Mouse (Mus musculus) mouse embryonic stem cell (cell line): ENCODE measurements around the gene Kif1bp.

ENCODE experiments used
- in situ Hi-C, 2 experiments: fragments of 300-500 bp; cut with MboI; formaldehyde crosslinking; loops; 1 replicate in 1 of 2; 3 replicates in 1 of 2; pipeline ENCODE4 v1.14.3; 2019 to 2020; ENCODE audit warnings: low sequenced_read_pairs in 2 of 2, low pct_unique_long_range_greater_than_20kb in 1 of 2, mixed read lengths in 1 of 2; ENCODE audit not compliant: unreplicated experiment in 1 of 2

The Kif1bp gene

DNA sequence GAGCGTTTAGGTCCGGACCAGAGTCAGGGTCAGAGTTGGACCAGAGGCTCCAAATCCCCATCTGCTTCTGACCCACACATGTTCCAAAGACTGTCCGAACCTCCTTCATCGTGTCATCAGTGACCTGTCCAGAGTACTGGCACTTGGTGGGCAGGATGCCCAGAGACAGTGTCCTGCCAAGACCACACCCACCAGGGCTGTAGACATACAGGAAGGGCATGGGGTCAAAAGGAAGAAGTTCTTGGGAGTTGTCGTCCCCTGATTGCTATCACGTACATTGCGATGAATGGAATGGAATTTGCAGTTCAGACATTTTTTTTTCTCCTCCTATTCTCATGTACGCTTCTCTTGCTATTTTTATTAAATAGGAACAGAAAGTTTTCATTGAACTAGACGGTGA, 48.1 kb downstream of the Kif1bp start:
- in situ Hi-C loops: no loop called here

DNA sequence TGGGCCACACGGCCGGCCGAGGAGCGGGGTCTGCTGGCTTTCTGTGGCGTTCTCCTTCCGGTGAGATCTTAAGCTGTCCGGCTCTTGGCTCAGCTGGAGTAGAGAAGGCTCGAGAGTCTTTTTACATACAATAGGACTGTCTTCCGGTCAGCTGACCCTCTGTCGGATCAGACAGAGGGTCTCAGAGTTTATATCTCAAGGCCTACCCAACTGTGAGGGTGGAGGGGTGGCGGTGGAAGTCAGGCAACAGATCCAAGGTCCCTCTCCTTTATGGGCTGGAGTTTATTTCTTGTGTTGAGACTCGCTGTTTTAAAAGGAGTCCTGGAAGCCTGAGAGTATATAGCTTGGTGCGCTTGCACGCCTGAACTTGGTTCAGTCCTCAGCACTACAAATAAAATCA, 50.9 kb downstream of the Kif1bp start, which contains the start of gene Srgn:
Gene Srgn, minus strand, starts transcription at position 101 of the 400 bp plus-strand sequence.
- in situ Hi-C loops: no loop called here

DNA sequence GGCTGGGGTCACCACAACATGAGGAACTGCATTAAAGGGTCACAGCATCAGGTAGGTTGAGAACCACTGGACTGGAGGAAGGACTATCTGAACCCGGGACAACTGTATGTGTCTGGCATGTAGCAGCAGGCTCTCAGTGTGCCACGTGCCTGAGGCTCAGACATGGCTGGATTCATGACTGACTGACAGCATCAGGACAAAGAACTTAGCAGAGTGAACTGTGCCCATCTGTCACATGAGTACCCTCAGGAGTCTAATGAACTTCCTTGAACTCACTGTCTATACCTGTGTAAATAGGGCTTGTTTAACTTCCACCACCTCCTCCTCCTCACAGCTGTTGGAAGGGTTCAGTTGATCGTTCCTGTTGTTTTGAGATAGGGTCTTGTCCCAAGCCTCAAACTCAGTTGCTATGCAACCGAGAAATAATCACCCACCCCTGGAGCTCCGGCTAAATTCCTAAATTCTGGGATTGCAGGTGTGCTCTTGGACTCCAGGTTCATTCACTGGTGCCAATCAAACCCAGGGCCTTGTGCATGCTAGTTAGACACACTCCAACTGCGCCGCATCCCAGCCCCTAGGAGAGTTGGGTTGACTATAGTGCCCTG, 55.8 kb downstream of the Kif1bp start:
- in situ Hi-C loops: no loop called here

DNA sequence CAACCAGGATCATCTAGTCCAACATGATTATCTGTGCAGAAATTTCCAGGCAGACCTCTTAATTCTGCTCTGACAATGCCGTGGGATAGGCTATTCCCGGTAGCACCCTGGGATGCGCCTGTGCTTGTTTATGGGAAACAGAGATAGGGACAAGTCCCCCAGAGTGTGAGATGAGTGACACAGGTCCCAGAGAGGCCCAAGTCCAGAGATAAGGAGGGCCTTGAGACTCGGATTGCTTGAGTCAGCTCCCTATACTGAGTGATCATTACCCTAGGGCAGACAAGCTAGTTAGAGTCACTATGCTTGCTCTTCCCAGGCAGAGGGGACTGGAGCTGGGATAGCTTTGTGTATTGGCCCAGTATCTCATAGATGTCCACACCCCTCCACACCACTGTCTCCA, 56.5 kb downstream of the Kif1bp start:
- in situ Hi-C loops: no loop called here

DNA sequence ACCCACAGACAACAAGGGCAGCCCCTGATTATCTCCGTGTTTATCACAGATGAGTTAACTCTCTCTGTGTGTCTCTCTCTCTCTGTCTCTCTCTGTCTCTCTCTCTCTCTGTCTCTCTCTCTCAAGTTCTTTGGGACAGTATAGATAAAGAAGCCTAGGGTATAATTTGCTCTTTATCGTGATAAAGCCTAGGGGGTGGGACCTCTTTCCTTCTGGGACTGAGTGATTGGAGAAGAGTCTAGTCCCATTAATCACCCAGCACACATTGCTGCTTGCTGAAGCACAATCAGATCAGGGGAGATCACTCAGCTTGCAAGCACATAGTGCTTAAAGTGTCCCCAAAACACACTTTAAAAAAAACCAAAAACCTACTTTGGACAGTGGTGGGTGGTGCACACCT, 57.3 kb downstream of the Kif1bp start:
- in situ Hi-C loops: no loop called here

DNA sequence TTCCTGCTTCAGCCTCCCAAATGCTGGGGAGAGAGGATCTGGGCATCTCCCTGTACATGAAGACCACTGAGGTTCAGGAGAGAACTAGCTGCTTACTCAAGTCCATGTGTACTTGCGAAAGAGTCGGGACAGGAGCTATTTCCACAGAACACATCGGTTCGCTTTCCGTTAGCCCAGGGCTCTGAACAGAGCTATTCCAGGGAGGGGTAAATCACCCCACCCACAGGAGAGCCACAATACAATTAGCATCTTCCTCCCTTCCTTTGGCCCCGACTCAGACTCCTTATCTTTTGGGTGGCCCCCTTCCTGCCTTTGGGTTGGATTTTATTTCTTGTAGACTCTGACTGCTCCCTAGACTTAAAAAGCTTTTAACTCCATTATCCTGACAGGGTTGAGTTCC, 60.7 kb downstream of the Kif1bp start:
- in situ Hi-C loops: no loop called here

DNA sequence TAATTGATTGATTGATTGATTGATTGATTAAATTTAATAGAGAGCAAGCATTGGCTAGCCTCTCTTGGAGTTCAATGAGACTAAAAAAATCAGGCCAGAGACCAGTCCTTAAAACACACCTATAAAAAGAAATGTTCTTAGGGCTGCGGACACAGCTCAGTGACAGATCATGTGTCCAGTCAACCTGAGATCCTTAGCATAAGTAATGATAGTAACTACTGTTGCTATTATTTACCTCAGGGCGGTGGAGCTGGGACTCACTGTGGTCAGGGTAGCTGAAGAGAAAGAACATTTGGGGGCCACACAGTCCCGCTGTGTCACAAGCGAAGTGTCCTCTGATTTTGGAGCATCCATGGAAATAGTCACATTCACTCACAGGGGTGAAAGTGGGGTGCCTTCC, 65.4 kb downstream of the Kif1bp start:
- in situ Hi-C loops: no loop called here

DNA sequence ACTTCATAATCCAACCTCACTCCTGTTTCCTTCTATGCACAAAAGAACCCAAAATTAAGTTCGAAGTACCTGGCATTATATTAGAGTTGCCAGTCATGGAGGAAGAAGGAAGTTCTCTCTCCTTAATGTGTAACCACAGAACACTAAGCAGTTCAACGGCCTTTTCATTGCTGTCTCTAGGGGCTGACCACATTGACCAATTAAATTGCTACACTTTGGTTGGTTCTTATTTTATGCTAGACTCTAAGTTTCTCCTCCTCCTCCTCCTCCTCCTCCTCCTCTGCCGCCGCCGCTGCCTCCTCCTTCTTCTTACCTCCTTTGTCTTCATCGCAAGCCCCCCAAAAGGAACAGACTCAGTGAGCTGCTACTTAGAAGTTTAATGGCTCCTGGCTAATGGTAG, 66.7 kb downstream of the Kif1bp start:
- in situ Hi-C loops: no loop called here

DNA sequence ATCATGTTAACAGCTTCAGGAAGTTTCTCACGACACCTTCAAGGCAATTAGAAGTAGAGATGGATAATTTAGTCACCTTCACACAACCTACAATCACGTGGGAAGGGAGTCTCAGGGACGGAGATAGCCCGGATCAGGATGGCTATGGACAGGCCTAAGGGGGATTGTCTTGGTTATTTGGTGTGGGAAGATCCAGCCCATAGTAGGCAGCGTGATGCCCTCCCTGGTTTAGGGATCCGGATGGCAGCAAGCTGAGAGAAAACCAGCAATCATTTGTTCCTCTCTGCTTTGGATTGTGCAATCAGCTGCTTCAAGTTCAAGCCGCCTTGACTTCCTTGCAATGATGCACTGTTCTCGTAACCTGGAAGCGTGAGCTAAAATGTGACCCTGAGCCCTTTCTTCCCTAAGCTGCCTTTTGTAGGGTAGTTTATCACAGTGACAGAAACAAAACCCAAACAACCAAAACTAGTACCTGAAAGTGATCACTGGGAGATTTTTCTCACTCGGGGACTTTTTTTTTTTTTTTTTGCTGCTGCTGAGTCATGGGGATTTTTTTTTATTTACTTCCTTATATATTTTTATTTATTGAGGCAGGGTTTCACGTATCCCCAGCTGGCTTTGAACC, 69.1 kb downstream of the Kif1bp start:
- in situ Hi-C loops: loop anchor here in 1 of 2 experiments (10.0 kb wide), 1 partner anchor 46 kb away; no protein-coding TSS in a partner anchor

DNA sequence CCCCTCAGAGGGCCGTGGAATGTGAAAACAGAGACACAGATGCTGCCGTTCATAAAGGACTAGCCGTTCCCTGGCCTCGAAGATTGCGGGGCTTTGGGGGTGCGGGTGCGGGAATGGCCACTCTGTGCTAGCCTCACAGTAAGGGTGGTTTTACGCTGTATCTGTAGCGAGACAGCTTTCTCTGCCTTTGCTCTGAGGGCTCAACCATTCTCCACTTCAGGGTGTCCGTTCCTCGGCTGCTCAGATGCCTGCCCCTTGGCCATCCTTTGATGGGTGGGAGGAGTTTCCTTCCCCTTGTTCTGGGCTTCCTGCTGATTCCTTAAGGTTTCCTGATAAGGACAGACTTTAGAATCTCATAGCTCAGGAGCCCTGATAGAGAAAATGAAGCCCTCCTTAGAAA, 69.8 kb downstream of the Kif1bp start:
- in situ Hi-C loops: loop anchor here in 1 of 2 experiments (10.0 kb wide), 1 partner anchor 46 kb away; no protein-coding TSS in a partner anchor

DNA sequence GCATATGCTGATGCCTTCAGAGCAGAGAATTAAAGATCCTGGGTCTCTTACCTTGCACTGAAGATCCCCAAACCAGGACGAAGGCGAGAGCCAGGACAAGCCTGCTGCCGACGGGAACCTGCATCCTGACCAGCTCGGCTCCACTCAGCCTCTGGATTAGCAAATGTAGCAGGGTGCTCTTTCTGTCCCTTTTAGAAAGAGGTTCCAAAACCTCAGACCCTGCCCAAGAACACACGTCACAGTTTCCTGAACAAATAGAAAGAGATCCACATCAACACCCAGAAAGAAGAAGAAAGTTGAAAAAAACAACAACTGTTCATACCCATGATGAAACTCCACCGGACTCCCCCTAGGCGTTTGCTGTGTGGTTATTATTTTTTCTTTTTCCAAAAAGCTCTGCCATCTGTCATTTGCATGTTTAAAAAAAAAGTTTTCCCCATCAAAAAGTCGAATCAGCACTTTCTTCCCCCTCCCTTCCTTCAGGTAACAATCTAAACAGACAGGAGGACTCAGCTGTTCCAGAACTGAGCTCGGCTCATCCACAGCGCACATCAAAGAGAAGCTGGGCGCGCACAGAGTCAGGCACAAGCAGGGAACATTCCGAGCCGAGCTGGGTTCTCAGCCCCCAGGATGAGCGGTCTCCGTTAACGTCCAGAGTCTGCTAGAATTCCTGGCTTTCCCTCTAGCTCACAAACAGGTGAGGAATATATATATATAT, 70.5 kb downstream of the Kif1bp start:
- in situ Hi-C loops: loop anchor here in 1 of 2 experiments (10.0 kb wide), 1 partner anchor 47 kb away; no protein-coding TSS in a partner anchor

DNA sequence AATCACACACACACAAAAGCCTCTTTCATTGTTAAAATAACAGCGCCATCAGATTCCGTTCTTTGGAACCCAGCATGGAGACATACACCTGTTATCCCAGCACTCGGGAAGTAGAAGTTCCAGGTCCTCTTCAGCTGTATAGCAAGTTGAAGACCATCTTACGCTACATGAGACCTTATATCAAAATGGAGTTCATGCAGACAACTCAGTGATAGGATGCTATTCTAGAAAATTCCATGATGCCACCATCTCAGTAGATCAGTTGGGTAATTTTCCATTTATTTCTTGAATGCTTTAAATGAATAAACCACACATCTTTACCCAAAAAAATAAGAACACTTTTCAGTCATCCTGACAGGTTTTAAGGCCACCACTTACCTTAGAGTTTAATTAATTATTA, 71.2 kb downstream of the Kif1bp start:
- in situ Hi-C loops: loop anchor here in 1 of 2 experiments (10.0 kb wide), 1 partner anchor 48 kb away; no protein-coding TSS in a partner anchor

DNA sequence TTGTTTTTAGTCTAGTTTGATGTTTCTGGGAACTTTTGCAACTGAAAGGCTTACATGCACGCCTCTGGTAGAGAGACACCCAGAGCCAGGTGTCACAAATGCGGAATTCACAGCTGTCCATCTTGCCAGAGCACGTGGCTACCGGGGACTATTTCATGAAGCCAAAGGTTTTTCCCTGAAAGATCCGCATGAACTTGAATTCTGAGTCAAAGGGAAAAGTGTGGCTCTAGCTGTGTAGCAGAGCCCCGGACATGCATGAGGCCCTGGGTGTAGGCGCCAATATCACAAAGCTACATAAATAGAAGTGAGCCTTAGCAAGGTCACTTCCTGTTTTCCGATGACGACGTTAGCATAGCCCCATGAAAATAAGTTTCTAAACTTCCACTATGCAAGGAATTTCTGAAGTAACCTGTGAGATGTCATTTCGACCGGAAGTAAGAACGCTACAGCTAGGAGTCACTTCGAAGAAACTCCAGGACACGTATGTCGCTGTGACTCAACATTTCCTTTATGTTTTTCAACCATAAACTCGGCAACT, 72.2 kb downstream of the Kif1bp start:
- in situ Hi-C loops: loop anchor here in 1 of 2 experiments (10.0 kb wide), 1 partner anchor 49 kb away; no protein-coding TSS in a partner anchor

DNA sequence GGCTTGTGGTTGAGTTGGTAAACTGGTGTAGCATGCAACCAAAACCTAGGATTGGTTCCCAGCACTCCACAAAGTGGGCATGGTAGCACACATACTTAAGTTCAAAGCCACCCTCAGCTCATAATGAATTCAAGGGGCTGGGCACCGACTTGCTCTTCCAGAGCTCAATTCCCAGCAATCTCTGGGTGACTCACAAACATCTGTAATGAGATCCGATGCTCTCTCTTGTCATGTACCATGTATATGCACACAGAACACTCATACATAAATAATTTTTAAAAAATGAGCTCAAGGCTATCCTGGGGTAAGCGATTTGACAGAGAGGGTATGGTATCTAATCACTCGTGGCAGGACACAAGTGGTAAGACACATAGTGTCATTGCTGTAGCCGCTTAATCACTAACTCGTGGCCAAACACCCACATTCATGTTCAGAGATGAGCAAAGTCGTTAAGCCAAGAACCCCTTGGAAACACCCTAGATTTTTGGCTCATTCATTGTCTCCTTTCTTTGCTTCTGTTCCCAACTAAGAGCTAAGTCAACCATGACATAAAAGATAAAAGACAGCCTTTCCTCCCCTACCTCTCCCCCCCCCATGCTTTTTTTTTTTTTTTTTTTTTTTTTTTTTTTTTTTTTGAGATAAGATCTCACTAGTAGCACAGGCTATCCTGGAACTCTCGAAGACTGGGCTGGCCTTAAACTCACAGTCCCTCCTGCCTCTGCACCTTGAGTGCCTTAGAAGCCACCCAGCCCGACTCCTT, 72.9 kb downstream of the Kif1bp start:
- in situ Hi-C loops: loop anchor here in 1 of 2 experiments (10.0 kb wide), 1 partner anchor 49 kb away; no protein-coding TSS in a partner anchor

DNA sequence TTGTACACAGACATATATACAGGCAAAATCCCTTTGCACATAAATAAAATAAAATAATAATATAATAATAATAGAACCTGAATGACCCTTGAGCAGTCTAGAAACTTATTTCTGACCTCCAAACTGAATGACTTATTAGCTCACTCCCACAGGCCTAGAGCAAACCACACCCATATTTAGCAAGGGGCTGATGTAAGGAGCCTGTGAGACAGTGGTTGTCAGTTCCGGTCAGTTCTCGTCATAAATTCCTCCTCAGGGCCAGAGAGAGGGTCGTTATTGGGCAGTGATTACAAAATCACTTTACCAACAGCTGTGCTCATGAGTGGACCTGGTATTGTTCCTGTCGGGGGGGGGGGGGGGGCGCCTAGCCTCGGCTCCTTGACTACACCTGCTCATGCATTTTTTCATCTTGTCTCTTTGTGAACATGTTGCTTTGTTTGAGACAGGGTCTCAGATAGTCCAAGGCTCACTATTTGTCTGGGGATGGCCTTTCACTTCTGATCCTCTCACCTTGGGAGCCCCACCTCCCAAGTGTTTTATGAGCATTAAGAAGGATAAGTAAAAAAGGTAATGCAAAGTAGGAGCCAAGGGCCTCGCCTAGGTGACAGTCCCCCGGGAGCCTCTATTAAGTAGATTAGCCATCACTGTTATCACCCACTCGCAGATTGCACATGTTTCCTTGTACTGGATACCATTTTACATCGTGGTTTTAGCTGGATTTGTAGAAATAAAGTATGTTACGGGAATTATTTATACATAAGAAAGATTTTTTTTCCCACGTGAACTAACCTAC, 74.2 kb downstream of the Kif1bp start:
- in situ Hi-C loops: loop anchor here (5.0 to 10.0 kb wide), 2 partner anchors 48 to 51 kb away; no protein-coding TSS in a partner anchor

DNA sequence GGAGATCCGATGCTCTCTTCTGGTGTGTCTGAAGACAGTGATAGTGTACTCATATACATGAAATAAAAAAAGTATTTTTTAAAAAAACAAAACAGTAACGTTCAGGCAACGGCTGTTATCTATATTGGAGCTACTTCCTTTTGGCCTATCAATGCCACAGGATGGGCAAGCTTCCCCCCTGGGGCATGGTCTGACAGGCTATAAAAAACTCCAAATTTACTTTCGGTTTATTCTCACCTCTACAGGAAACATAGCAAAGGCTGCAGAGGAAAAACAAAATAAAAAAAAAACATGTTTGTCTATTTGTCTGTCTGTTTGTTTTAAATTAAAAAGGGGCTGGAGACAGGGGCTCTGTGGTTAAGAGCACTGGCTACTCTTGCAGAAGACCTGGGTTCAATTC, 74.9 kb downstream of the Kif1bp start:
- in situ Hi-C loops: loop anchor here (5.0 to 10.0 kb wide), 2 partner anchors 49 to 51 kb away; no protein-coding TSS in a partner anchor

DNA sequence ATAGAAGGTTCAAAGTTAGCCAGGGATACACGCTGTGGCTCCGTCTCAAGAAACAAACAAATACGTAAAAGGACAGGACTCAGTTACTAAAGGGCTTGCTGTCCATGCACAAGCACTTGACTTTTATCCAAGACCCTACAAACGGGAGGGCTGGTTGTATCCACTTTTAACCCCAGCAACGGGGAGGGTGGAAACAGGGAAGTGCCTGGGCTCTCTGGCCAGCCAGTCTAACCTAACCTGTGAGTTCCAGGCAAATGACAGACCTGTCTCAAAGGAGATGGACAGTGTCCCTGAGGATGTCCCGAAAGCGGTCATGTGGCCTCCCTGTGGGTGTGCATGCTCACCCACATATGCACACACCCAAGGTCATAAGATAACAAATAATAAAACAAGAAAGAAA, 76.3 kb downstream of the Kif1bp start:
- in situ Hi-C loops: loop anchor here (5.0 to 10.0 kb wide), 2 partner anchors 50 to 53 kb away; no protein-coding TSS in a partner anchor
